Mouse (Mus musculus) forebrain, embryonic 15.5 days (tissue): ENCODE data around the gene Fcgr3. TPM values are rescaled to one million over a fixed set of nuclear protein-coding genes. Genes with fewer than 3 reads are reported as not detected.
"Not testable (repeated sequence)": the region's sequence is repeated elsewhere in the genome, so short reads cannot be mapped to it uniquely, and the experiment has no call there.

Experiments used
- ATAC-seq: fragments of 200-750 bp; cut with Nextera tagmentation; replicated peaks from 2 replicates; pipeline ENCODE4 v1.8.0; 2017; ENCODE audit warnings: mild to moderate bottlenecking, moderate TSS enrichment, moderate library complexity
- H3K27ac ChIP-seq: fragments of 300-500 bp; sonication (generic); replicated peaks from 2 replicates; pipeline ENCODE4 v1.5.1; 2015; ENCODE audit warnings: mild to moderate bottlenecking, inconsistent platforms
- H3K27me3 ChIP-seq: fragments of 300-500 bp; sonication (generic); 2 replicates; pipeline ENCODE4 v1.6.1; 2015; ENCODE audit warnings: inconsistent platforms
- H3K36me3 ChIP-seq: fragments of 300-500 bp; sonication (generic); 2 replicates; pipeline ENCODE4 v1.6.1; 2015; ENCODE audit warnings: mild to moderate bottlenecking, inconsistent platforms
- H3K4me1 ChIP-seq: fragments of 300-500 bp; sonication (generic); 2 replicates; pipeline ENCODE4 v1.6.1; 2015; ENCODE audit warnings: inconsistent platforms
- H3K4me2 ChIP-seq: fragments of 300-500 bp; sonication (generic); replicated peaks from 2 replicates; pipeline ENCODE4 v1.6.1; 2015; ENCODE audit warnings: mild to moderate bottlenecking, inconsistent platforms
- H3K4me3 ChIP-seq: fragments of 300-500 bp; sonication (generic); 2 replicates; pipeline ENCODE4 v1.5.1; 2015; ENCODE audit warnings: mild to moderate bottlenecking, inconsistent platforms
- H3K9ac ChIP-seq: fragments of 300-500 bp; sonication (generic); replicated peaks from 2 replicates; pipeline ENCODE4 v1.6.1; 2015; ENCODE audit warnings: mild to moderate bottlenecking, inconsistent platforms
- H3K9me3 ChIP-seq: fragments of 300-500 bp; sonication (generic); 2 replicates; pipeline ENCODE4 v1.6.1; 2016; ENCODE audit warnings: inconsistent platforms
- WGBS: fragments of 180-500 bp; shearing (Covaris S2); methylation state at CpG from one replicate; pipeline ENCODE4 v1.1.7; 2015; ENCODE audit warnings: mixed read lengths; 5-methylcytosine and 5-hydroxymethylcytosine counted together
- polyA plus RNA-seq: library from polyadenylated mRNA; unstranded; fragments of >200 nt; fragmentation: Nextera tagmentation; extraction: Ambion mirVana; gene quantifications from 2 replicates; pipeline ENCODE4 v1.2.1, GENCODE M21; 2015

Gene Fcgr3
- polyA plus RNA-seq, 1 experiment from 2014 or later, result 8.7 TPM

DNA sequence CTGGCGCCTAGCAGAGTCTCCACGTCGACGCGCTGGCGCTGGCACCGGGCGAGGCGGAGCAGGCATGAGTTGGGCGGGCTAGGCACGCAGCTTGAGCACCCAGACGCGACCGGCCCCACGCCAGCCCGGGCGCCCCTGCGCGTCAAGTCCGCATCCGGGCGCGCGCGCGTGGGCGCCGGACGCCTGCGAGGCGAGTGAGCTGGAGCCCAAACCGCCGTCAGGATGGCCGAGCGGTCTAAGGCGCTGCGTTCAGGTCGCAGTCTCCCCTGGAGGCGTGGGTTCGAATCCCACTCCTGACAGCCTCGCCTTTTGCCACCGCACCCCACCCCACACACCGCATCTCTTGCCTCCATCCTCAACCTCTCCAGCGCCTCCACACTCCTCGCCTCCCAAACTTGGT lies 1.0 kb upstream of the Fcgr3 start:
- Histone ChIP-seq H3K4me3 (peak overlapping the region; percentile 31), H3K4me2 (peak overlapping the region; percentile 34), H3K27me3 (peaks cover 38% of the 10 kb centered on the region)
- not testable (repeated sequence) for H3K9me3 ChIP-seq, H3K36me3 ChIP-seq, H3K9ac ChIP-seq, H3K4me1 ChIP-seq, H3K27ac ChIP-seq
- WGBS, result 7% methylated on average over 32 of the region's 45 CpGs
- peak; percentile 24 for ATAC-seq

DNA sequence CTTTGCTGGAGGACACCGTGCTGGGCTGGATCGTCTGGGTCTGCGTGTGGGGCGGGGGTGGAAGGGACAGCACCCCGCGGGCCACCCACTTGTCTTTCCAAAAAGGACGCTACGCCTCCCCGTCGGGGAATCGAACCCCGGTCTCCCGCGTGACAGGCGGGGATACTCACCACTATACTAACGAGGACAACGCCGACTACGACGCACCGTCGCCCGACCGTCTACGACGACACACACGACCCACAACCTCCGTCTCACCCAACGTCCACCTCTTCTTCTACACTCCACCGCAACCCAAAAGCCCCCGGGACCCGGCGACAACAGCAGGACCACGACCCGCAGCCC lies 480 bp upstream of the Fcgr3 start:
- H3K9ac ChIP-seq, H3K9me3 ChIP-seq, H3K27ac ChIP-seq, H3K36me3 ChIP-seq, H3K4me1 ChIP-seq: not testable (repeated sequence)
- peak overlapping the region; percentile 36 for H3K4me3 ChIP-seq
- ATAC-seq, result peak; percentile 57
- H3K4me2 ChIP-seq, result peak overlapping the region; percentile 38
- H3K27me3 ChIP-seq, result peaks cover 38% of the 10 kb centered on the region
- 1% methylated on average over 21 of the region's 35 CpGs for WGBS

DNA sequence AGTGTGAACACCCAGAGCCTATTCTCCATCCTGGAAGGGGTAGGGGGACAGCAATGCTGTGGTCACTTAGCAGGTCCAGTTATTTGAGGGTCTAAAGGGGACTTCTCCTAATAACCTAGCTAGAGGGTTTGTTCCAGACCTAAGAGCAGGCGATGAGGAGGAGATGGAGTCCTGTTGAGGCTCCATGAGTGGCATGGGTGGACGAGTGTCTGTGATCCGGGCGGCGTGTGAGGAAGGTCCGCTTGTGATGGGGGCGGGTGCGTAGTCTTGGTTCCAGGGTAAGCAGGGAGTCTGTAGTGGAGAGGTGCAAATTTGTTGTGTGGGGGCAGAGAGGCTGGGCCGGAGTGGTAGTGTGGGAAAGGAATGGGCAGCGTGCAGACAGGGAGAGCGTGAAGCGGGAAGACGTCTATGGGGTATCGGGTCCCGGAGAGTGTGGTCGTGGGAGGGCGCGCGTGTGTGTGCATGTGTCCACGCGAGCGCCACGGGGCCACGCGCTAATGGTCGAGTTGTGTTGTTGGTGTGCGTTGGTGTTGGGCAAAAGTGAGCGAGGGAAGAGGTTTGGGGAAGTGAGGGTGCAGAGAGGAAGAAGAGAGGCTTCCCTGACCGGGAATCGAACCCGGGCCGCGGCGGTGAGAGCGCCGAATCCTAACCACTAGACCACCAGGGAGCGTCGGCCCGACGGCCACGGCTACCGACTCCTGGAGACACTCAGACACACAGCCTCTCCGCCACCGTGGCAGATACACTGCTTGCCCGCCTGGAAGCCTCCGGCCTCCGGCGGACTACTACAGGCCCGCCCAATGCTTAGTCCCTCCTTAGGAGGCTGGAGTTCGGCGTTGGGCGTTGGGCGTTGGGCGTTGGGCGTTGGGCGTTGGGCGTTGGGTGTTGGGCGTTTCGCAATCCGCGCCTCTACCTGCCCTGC lies 905 bp downstream of the Fcgr3 start:
- Histone ChIP-seq H3K4me2 (peak overlapping the region; percentile 38), H3K4me3 (peak overlapping the region; percentile 31), H3K27me3 (peaks cover 30% of the 10 kb centered on the region)
- WGBS, result 10% methylated on average over 41 of the region's 61 CpGs
- H3K9ac ChIP-seq, H3K36me3 ChIP-seq, H3K4me1 ChIP-seq, H3K9me3 ChIP-seq, H3K27ac ChIP-seq: not testable (repeated sequence)
- peak; percentile 72 for ATAC-seq

DNA sequence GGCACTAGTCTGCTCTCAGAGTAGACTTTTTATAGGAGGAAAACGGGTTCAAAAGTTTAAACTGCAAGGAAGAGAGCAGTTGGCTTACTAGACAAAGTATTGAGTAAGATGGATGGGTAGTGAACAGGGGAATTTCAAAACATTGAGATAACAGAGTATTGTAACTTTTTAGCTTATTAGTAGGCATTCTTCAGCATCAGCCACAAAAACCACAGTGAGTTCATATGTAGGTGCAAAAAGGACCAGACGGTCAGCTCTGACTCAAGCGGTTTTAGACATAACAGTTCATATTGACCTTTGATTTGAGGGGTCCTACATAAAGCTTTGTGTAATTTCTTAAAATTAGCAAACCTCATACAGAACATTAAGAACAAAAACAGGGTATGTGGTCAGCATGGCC lies 3.2 kb downstream of the Fcgr3 start:
- no peak overlapping the region for H3K4me3 ChIP-seq
- H3K36me3 ChIP-seq, result no peaks in the 10 kb centered on the region
- no peak overlapping the region for H3K4me2 ChIP-seq
- H3K9ac ChIP-seq, result no peak overlapping the region
- 96% methylated on average over 3 of the region's 3 CpGs for WGBS
- H3K27me3 ChIP-seq, result peaks cover 26% of the 10 kb centered on the region
- no peak for ATAC-seq
- no peak overlapping the region for H3K27ac ChIP-seq
- no peaks in the 10 kb centered on the region for H3K9me3 ChIP-seq
- H3K4me1 ChIP-seq, result peaks cover 6% of the 10 kb centered on the region

DNA sequence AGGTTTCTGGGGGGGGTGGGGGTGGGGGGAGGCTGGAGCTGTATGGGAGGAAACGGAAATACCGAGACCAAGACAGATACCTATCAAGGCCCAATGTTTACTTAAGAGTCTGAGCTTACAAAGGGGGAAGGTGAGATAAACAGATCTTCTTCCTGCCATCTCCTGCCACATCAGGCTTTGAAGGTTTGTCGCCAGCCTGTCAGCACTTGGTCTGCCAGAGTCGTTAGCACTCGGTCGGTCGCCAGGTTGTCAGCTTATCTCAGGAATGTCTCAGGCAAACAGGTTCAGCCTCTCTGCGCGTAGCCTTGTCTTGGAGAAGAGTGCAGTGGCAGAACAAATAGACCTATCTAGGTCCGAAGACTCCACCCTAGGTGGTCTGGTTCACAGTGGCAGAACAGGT lies 4.3 kb downstream of the Fcgr3 start:
- Histone ChIP-seq H3K4me3 (no peak overlapping the region), H3K9ac (no peak overlapping the region), H3K4me2 (no peak overlapping the region), H3K27me3 (peaks cover 19% of the 10 kb centered on the region), H3K4me1 (peaks cover 6% of the 10 kb centered on the region), H3K27ac (no peak overlapping the region), H3K36me3 (no peaks in the 10 kb centered on the region), H3K9me3 (no peaks in the 10 kb centered on the region)
- 55% methylated on average over 10 of the region's 10 CpGs for WGBS
- no peak for ATAC-seq

DNA sequence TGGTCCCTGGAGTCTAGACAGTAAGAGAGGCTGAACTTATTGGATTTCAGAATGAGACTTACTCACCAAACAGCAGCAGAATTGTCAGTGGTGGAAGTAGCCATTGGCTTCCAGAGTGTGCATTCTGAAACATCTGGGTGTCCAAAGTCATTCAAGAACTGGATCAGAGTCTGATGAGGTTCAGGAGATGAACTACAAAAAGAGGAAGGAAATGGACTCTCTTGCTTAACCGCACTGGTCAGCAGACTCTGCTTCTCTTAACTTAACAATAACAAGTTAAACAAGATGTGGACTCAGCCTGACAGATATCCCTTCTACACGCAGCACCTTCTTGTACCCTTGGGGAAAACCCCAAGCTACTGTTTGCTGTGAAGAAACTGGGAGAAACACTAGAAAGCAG lies 5.5 kb downstream of the Fcgr3 start:
- no peak overlapping the region for H3K4me2 ChIP-seq
- H3K36me3 ChIP-seq, result no peaks in the 10 kb centered on the region
- H3K27me3 ChIP-seq, result peaks cover 10% of the 10 kb centered on the region
- no peak for ATAC-seq
- H3K4me3 ChIP-seq, result no peak overlapping the region
- H3K9ac ChIP-seq, result no peak overlapping the region
- no peaks in the 10 kb centered on the region for H3K9me3 ChIP-seq
- no peak overlapping the region for H3K27ac ChIP-seq
- 86% methylated on average over 2 of the region's 2 CpGs for WGBS
- H3K4me1 ChIP-seq, result 0 out of 2 replicates have a peak, but pooled peaks cover 3% of the 10 kb centered on the region

DNA sequence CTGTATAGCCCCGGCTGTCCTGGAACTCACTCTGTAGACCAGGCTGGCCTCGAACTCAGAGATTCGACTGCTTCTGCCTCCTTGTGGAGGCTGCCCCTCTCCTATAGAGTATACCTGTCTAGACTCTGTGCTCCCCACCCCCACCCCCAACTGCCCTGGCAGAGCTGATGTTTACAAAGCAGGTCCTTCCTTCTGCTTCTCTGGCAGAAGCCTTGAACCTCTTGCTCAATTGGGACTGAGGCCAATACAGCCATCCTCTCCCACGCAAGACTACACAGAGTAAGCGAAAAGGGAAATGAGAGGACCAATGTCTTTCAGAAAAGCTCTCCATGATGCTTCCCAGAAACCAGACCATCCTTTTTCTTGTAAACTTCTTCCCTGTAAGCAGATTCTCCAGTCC lies 7.5 kb downstream of the Fcgr3 start:
- H3K27ac ChIP-seq, result no peak overlapping the region
- H3K9me3 ChIP-seq, result no peaks in the 10 kb centered on the region
- no peak overlapping the region for H3K4me3 ChIP-seq
- H3K4me2 ChIP-seq, result no peak overlapping the region
- no peaks in the 10 kb centered on the region for H3K4me1 ChIP-seq
- ATAC-seq, result no peak
- H3K36me3 ChIP-seq, result no peaks in the 10 kb centered on the region
- no peak overlapping the region for H3K9ac ChIP-seq
- 85% methylated on average over 5 of the region's 5 CpGs for WGBS
- no peaks in the 10 kb centered on the region for H3K27me3 ChIP-seq

DNA sequence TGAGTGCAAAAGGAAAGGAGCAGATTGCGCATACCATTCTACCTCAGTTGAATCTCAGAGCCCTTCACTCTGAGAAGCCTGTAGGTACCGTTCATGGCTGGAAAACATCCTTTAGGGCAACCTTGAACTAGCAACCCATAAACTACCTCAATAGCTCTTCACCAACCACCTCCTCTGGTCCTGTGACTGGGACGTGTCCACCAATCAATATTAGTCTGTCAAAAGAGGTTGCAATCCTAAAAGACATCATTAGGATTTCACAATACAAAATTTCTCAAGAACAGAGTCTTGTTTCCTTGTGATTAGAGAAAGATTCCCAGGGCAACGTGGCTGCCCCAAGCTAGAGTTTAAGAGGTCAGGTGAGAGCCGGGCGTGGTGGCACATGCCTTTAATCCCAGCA lies 11.4 kb downstream of the Fcgr3 start:
- Histone ChIP-seq H3K9ac (no peak overlapping the region), H3K4me1 (no peaks in the 10 kb centered on the region), H3K4me3 (no peak overlapping the region), H3K27ac (no peak overlapping the region), H3K9me3 (no peaks in the 10 kb centered on the region), H3K4me2 (no peak overlapping the region), H3K27me3 (no peaks in the 10 kb centered on the region), H3K36me3 (no peaks in the 10 kb centered on the region)
- 86% methylated on average over 6 of the region's 6 CpGs for WGBS
- no peak for ATAC-seq

DNA sequence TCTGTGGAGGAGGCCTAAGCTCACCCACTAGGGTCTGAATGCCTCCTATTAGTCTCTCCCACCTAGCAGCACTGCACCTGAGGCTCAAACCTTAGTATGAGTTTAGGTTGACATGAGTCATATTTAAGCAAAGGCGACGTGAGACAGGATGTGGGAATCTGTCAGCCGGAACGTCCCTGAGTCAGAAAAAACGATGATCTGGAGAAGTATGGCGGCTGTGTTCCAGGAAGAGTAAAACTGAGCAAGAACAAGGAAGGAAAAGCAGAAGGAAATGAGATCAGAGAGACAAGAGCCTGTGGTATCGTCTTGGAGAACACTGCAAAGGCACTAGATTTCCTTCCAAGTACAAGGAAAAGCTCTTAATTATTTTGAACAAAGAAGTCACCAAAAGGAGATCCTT lies 14.0 kb downstream of the Fcgr3 start:
- no peak overlapping the region for H3K27ac ChIP-seq
- ATAC-seq, result no peak
- no peak overlapping the region for H3K4me3 ChIP-seq
- H3K9ac ChIP-seq, result no peak overlapping the region
- H3K4me2 ChIP-seq, result no peak overlapping the region
- WGBS, result 90% methylated on average over 7 of the region's 7 CpGs
- no peaks in the 10 kb centered on the region for H3K27me3 ChIP-seq
- no peaks in the 10 kb centered on the region for H3K4me1 ChIP-seq
- H3K36me3 ChIP-seq, result no peaks in the 10 kb centered on the region
- no peaks in the 10 kb centered on the region for H3K9me3 ChIP-seq

DNA sequence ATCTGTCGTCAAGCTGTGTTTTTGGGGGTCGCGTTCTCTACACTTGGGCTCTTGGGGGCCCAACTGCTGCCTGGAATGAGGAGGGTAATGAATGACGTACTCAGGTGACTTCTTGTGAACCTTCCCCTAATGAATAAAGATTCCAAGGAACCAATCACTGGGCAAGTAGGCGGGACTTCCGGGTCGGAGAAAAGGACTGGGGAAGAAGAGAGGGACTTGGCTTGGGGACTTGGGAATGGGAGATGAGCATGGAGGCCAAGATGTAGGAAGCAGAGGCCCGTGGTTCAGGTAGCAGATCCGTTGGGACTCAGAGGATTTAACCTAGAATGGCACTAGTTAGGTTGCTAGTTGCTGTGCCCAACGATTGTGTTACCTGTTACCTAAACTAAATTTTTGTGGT lies 15.5 kb downstream of the Fcgr3 start:
- 45% methylated on average over 10 of the region's 10 CpGs for WGBS

DNA sequence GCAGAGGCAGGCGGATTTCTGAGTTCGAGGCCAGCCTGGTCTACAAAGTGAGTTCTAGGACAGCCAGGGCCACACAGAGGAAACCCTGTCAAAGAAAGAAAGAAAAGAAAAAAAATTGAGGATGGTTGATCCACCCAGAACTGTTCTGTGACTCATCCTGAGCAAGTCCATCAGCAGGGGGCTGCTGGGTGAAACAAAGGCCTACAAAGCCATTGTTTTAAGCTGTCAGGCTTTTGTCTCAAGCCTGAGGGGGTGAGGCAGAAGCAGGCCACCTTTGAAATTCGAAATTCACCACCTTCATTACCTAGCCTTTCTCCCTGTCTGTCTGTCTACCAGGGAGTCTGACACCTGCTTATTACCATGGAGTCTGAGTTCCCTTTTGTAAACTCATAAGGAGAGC lies 18.2 kb downstream of the Fcgr3 start:
- Histone ChIP-seq H3K4me1 (0 out of 2 replicates have a peak, but pooled peaks cover 6% of the 10 kb centered on the region), H3K9me3 (no peaks in the 10 kb centered on the region), H3K4me2 (no peak overlapping the region), H3K36me3 (no peaks in the 10 kb centered on the region), H3K27me3 (no peaks in the 10 kb centered on the region), H3K4me3 (no peak overlapping the region), H3K27ac (no peak overlapping the region), H3K9ac (no peak overlapping the region)
- WGBS, result 73% methylated on average over 3 of the region's 3 CpGs
- ATAC-seq, result no peak

More for the DNA sequence above, 15.5 kb downstream of the Fcgr3 start:
- no peak overlapping the region for H3K4me2 ChIP-seq
- no peaks in the 10 kb centered on the region for H3K9me3 ChIP-seq
- H3K27ac ChIP-seq, result no peak overlapping the region
- no peaks in the 10 kb centered on the region for H3K27me3 ChIP-seq
- 0 out of 2 replicates have a peak, but pooled peaks cover under 1% of the 10 kb centered on the region for H3K4me1 ChIP-seq
- no peak overlapping the region for H3K4me3 ChIP-seq
- H3K9ac ChIP-seq, result no peak overlapping the region
- ATAC-seq, result no peak
- no peaks in the 10 kb centered on the region for H3K36me3 ChIP-seq

DNA sequence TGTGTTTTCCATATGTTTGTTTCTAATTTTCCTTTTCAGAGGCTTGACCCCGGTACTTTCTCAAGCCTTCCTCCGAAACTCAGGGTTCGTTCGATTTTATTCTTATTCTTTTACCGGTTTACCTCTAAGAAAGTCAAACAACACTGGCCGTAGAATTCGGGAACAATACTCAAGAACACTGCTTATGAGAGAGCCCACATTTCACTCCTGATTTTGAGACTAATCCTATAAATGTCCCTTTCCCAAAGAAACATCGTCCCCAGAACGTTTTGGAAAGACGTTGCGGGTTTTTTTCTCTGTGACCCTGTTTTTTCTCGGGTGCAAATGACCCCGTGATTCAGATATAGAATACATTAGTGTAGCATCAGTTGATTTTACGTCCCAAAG lies 19.7 kb downstream of the Fcgr3 start:
- Histone ChIP-seq H3K36me3 (no peaks in the 10 kb centered on the region), H3K4me3 (peak overlapping the region; percentile 92), H3K27ac (peak overlapping the region; percentile 31; the same call in 1 of the 2 replicates), H3K27me3 (no peaks in the 10 kb centered on the region), H3K9me3 (no peaks in the 10 kb centered on the region), H3K4me1 (0 out of 2 replicates have a peak, but pooled peaks cover 6% of the 10 kb centered on the region), H3K9ac (peak overlapping the region; percentile 35), H3K4me2 (peak overlapping the region; percentile 41)
- ATAC-seq, result peak; percentile 18
- WGBS, result 3% methylated on average over 14 of the region's 14 CpGs
